Mouse (Mus musculus): ENCODE results near the gene Nol12.

DNA sequence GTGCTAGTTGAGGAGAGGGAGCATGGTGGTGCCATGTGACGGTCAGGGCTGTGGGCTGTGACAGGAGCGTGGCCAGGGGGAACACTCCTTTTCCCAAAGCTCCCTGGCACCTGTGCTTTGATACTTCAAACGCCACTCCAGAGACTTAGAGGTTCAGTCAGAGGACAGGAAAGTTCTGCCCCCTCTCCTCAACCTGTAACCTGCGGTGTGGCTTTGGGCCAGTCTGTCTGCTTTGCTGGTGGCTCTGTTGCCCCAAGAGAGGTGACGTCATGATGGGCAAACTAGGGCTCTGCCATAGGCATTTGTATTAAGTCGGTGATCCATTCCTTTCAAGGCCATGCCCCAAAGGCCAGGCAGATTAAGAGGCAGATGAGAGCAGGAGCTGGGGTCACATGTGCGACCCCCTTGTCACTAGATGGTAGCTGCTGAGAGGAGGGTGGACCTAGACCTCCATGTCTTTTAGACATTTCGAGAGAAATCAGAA is 43.0 kb downstream of the Nol12 start:
- TF ChIP-seq POLR2A (IDR thresholded peaks at IDR 0.05; ENCODE audit: insufficient read depth, low read depth, low read length) (no peak), CTCF (IDR thresholded peaks at IDR 0.05) (no peak), EP300 (IDR thresholded peaks at IDR 0.05; ENCODE audit: insufficient read depth, low read depth, low read length) (no peak)

All from heart, adult 2 months (tissue).